Comparison of ENCODE assay signal across 13 mouse cellular contexts in genomic region chr14:93380757-93381156, GRCm38 (mm10).
DNase-seq lines count a peak whose midpoint lies in the region; ATAC-seq lines count a peak whose summit lies in the region.
"Had no signal": no experiment of that assay in that cellular context is flagged by ENCODE, and none has a peak within 500 bp of the region (broad histone marks: within the 10 kb centered on the region; RNA-seq: fewer than 3 reads in every experiment).

No protein-coding gene starts in this region.

- H3K9ac ChIP-seq in embryonic facial prominence, embryonic 14.5 days (ENCODE audit: low read depth, low read length), result no peak overlapping the region
- H3K9ac ChIP-seq in hindbrain, embryonic 13.5 days, result no peak overlapping the region
- no peak overlapping the region for H3K9ac ChIP-seq in neural tube, embryonic 14.5 days (replicated peaks; ENCODE audit: low read depth, low read length)
- H3K9ac ChIP-seq: limb, embryonic 15.5 days had no signal

- no peaks in the 10 kb centered on the region for H3K9me3 ChIP-seq in embryonic facial prominence, embryonic 14.5 days (ENCODE audit: control insufficient read depth, low read length)
- H3K9me3 ChIP-seq in hindbrain, embryonic 13.5 days, result no peaks in the 10 kb centered on the region
- no peaks in the 10 kb centered on the region for H3K9me3 ChIP-seq in neural tube, embryonic 14.5 days (ENCODE audit: control insufficient read depth, low read length)
- H3K9me3 ChIP-seq: limb, embryonic 15.5 days; megakaryocyte, embryonic 14.5 days had no signal

- no peak; the same call in 1 of the 2 replicates for ATAC-seq in embryonic facial prominence, embryonic 14.5 days (ENCODE audit: low read depth)
- peak; percentile 46; the same call in 1 of the 2 replicates for ATAC-seq in hindbrain, embryonic 13.5 days (ENCODE audit: low FRiP score)
- ATAC-seq in neural tube, embryonic 14.5 days (ENCODE audit: low read depth), result peak; percentile 34; the same call in 1 of the 2 replicates

- no peak overlapping the region for H3K4me2 ChIP-seq in embryonic facial prominence, embryonic 14.5 days (ENCODE audit: low read depth, low read length)
- no peak overlapping the region for H3K4me2 ChIP-seq in hindbrain, embryonic 13.5 days
- no peak overlapping the region for H3K4me2 ChIP-seq in neural tube, embryonic 14.5 days (ENCODE audit: low read depth, low read length)
- H3K4me2 ChIP-seq: limb, embryonic 15.5 days had no signal

- intact Hi-C loops in left cerebral cortex, postnatal 4 days (cut with DNase I), result no loop called here
- intact Hi-C loops in left cerebral cortex, postnatal 10 days (cut with DNase I), result no loop called here

- 48% methylated on average over 1 of the region's 1 CpGs for WGBS in embryonic facial prominence, embryonic 14.5 days
- WGBS in hindbrain, embryonic 13.5 days, result 35% methylated on average over 1 of the region's 1 CpGs
- WGBS in neural tube, embryonic 14.5 days, result 27% methylated on average over 1 of the region's 1 CpGs

- H3K4me1 ChIP-seq in embryonic facial prominence, embryonic 14.5 days (ENCODE audit: control insufficient read depth, insufficient read depth, low read length), result no peaks in the 10 kb centered on the region; the same call in 1 of the 2 replicates
- peaks cover 2% of the 10 kb centered on the region; the same call in 1 of the 2 replicates for H3K4me1 ChIP-seq in hindbrain, embryonic 13.5 days (replicated peaks)
- no peaks in the 10 kb centered on the region for H3K4me1 ChIP-seq in neural tube, embryonic 14.5 days (ENCODE audit: control insufficient read depth, insufficient read depth, low read length)
- H3K4me1 ChIP-seq: limb, embryonic 15.5 days; megakaryocyte, embryonic 14.5 days had no signal

- DNase-seq in left cerebral cortex, postnatal 4 days, result peak; percentile 5
- no peak for DNase-seq in left cerebral cortex, postnatal 10 days (ENCODE audit: extremely low spot score in 1 of 2, low spot score in 2 of 2)
- peak; percentile 41 for DNase-seq in embryonic facial prominence, embryonic 14.5 days (ENCODE audit: low spot score)
- DNase-seq in heart, adult 9 months (ENCODE audit: low spot score in 2 of 2), result no peak
- no peak for DNase-seq in heart, adult 18-20 months
- DNase-seq: gastrocnemius, postnatal 14 days; lung, adult 2 months; thymus, postnatal 25 days had no signal

- no peaks in the 10 kb centered on the region for H3K27me3 ChIP-seq in embryonic facial prominence, embryonic 14.5 days (replicated peaks; ENCODE audit: control insufficient read depth, insufficient read depth, low read length)
- no peaks in the 10 kb centered on the region for H3K27me3 ChIP-seq in hindbrain, embryonic 13.5 days
- no peaks in the 10 kb centered on the region for H3K27me3 ChIP-seq in neural tube, embryonic 14.5 days (ENCODE audit: control insufficient read depth, insufficient read depth, low read length)
- H3K27me3 ChIP-seq: limb, embryonic 15.5 days; megakaryocyte, embryonic 14.5 days had no signal

- no peak overlapping the region for H3K4me3 ChIP-seq in embryonic facial prominence, embryonic 14.5 days (ENCODE audit: low read depth, low read length)
- no peak overlapping the region for H3K4me3 ChIP-seq in hindbrain, embryonic 13.5 days
- no peak overlapping the region for H3K4me3 ChIP-seq in neural tube, embryonic 14.5 days (ENCODE audit: low read depth, low read length)
- H3K4me3 ChIP-seq: limb, embryonic 15.5 days; megakaryocyte, embryonic 14.5 days had no signal

- H3K36me3 ChIP-seq in embryonic facial prominence, embryonic 14.5 days (ENCODE audit: control insufficient read depth, insufficient read depth, low read length), result no peaks in the 10 kb centered on the region
- no peaks in the 10 kb centered on the region for H3K36me3 ChIP-seq in hindbrain, embryonic 13.5 days
- H3K36me3 ChIP-seq in neural tube, embryonic 14.5 days (ENCODE audit: control insufficient read depth, insufficient read depth, low read length), result no peaks in the 10 kb centered on the region
- H3K36me3 ChIP-seq: limb, embryonic 15.5 days had no signal

- H3K27ac ChIP-seq in embryonic facial prominence, embryonic 14.5 days (replicated peaks; ENCODE audit: low read depth, low read length), result no peak overlapping the region
- H3K27ac ChIP-seq in hindbrain, embryonic 13.5 days, result no peak overlapping the region
- no peak overlapping the region for H3K27ac ChIP-seq in neural tube, embryonic 14.5 days (ENCODE audit: low read depth, low read length)
- H3K27ac ChIP-seq: kidney, postnatal 0 days; limb, embryonic 15.5 days had no signal

Comparison
In these comparisons a context has a peak if more than half of its experiments do, and no peak if none do; other contexts are left out.
1. DNase-seq: peak in left cerebral cortex, postnatal 4 days (single experiment) and embryonic facial prominence, embryonic 14.5 days (single experiment); none in left cerebral cortex, postnatal 10 days (0 of 2), heart, adult 9 months (0 of 2) and heart, adult 18-20 months (0 of 2).